Mouse (Mus musculus): ENCODE results near the gene Maneal. TPM values are rescaled to one million over a fixed set of nuclear protein-coding genes. Genes with fewer than 3 reads are reported as not detected.

Gene Maneal
- polyA plus RNA-seq, 1 experiment from 2014 or later, result 0.61 TPM

- no peak overlapping the region for H3K4me2 ChIP-seq (replicated peaks; ENCODE audit: low read depth, low read length)
- ATAC-seq (ENCODE audit: low FRiP score, low TSS enrichment), result no peak
- peaks cover 34% of the 10 kb centered on the region for H3K36me3 ChIP-seq (ENCODE audit: insufficient read depth, low read length)
- H3K9me3 ChIP-seq (ENCODE audit: low read length), result no peaks in the 10 kb centered on the region
- no peak overlapping the region for H3K4me3 ChIP-seq (ENCODE audit: low read length)
- WGBS, result 97% methylated on average over 21 of the region's 21 CpGs
- no peaks in the 10 kb centered on the region for H3K4me1 ChIP-seq (ENCODE audit: insufficient read depth, low read length)
- H3K27ac ChIP-seq (ENCODE audit: low read length), result no peak overlapping the region
- no peak overlapping the region for H3K9ac ChIP-seq (replicated peaks; ENCODE audit: low read length)
- no peaks in the 10 kb centered on the region for H3K27me3 ChIP-seq (ENCODE audit: insufficient read depth, low read length)
Measured at GRCm38 (mm10) chr4:124825371-124825965, 36.5 kb downstream of the Maneal start.

GRCm38 (mm10) chr4:124824967-124825366 is 37.0 kb downstream of the Maneal start:
- Histone ChIP-seq H3K9ac (replicated peaks; ENCODE audit: low read length) (no peak overlapping the region), H3K4me1 (ENCODE audit: insufficient read depth, low read length) (no peaks in the 10 kb centered on the region), H3K27me3 (ENCODE audit: insufficient read depth, low read length) (no peaks in the 10 kb centered on the region), H3K4me2 (replicated peaks; ENCODE audit: low read depth, low read length) (no peak overlapping the region), H3K9me3 (ENCODE audit: low read length) (no peaks in the 10 kb centered on the region), H3K36me3 (ENCODE audit: insufficient read depth, low read length) (peaks cover 32% of the 10 kb centered on the region), H3K27ac (ENCODE audit: low read length) (no peak overlapping the region), H3K4me3 (ENCODE audit: low read length) (no peak overlapping the region)
- WGBS, result 92% methylated on average over 6 of the region's 6 CpGs
- ATAC-seq (ENCODE audit: low FRiP score, low TSS enrichment), result no peak

- 89% methylated on average over 4 of the region's 4 CpGs for WGBS
- Histone ChIP-seq H3K4me3 (ENCODE audit: low read length) (no peak overlapping the region), H3K36me3 (ENCODE audit: insufficient read depth, low read length) (peaks cover 19% of the 10 kb centered on the region), H3K9me3 (ENCODE audit: low read length) (no peaks in the 10 kb centered on the region), H3K27ac (ENCODE audit: low read length) (no peak overlapping the region), H3K4me2 (replicated peaks; ENCODE audit: low read depth, low read length) (no peak overlapping the region), H3K4me1 (ENCODE audit: insufficient read depth, low read length) (peaks cover 9% of the 10 kb centered on the region), H3K9ac (replicated peaks; ENCODE audit: low read length) (no peak overlapping the region), H3K27me3 (ENCODE audit: insufficient read depth, low read length) (no peaks in the 10 kb centered on the region)
- no peak for ATAC-seq (ENCODE audit: low FRiP score, low TSS enrichment)
Measured at GRCm38 (mm10) chr4:124818832-124819231, 43.1 kb downstream of the Maneal start.

GRCm38 (mm10) chr4:124817803-124818202 is 44.2 kb downstream of the Maneal start:
- H3K9me3 ChIP-seq (ENCODE audit: low read length), result no peaks in the 10 kb centered on the region
- ATAC-seq (ENCODE audit: low FRiP score, low TSS enrichment), result peak; percentile 94
- no peak overlapping the region for H3K9ac ChIP-seq (replicated peaks; ENCODE audit: low read length)
- no peak overlapping the region for H3K4me3 ChIP-seq (ENCODE audit: low read length)
- H3K27ac ChIP-seq (ENCODE audit: low read length), result no peak overlapping the region
- H3K4me2 ChIP-seq (replicated peaks; ENCODE audit: low read depth, low read length), result no peak overlapping the region
- no peaks in the 10 kb centered on the region for H3K27me3 ChIP-seq (ENCODE audit: insufficient read depth, low read length)
- H3K36me3 ChIP-seq (ENCODE audit: insufficient read depth, low read length), result peaks cover 14% of the 10 kb centered on the region
- H3K4me1 ChIP-seq (ENCODE audit: insufficient read depth, low read length), result peaks cover 9% of the 10 kb centered on the region
- 23% methylated on average over 6 of the region's 6 CpGs for WGBS

- Histone ChIP-seq H3K27me3 (ENCODE audit: insufficient read depth, low read length) (no peaks in the 10 kb centered on the region), H3K27ac (ENCODE audit: low read length) (no peak overlapping the region), H3K9ac (replicated peaks; ENCODE audit: low read length) (no peak overlapping the region), H3K9me3 (ENCODE audit: low read length) (no peaks in the 10 kb centered on the region), H3K36me3 (ENCODE audit: insufficient read depth, low read length) (peaks cover 13% of the 10 kb centered on the region), H3K4me1 (ENCODE audit: insufficient read depth, low read length) (peaks cover 9% of the 10 kb centered on the region), H3K4me3 (ENCODE audit: low read length) (no peak overlapping the region), H3K4me2 (replicated peaks; ENCODE audit: low read depth, low read length) (no peak overlapping the region)
- WGBS, result 95% methylated on average over 11 of the region's 11 CpGs
- ATAC-seq (ENCODE audit: low FRiP score, low TSS enrichment), result no peak
Measured at GRCm38 (mm10) chr4:124815901-124816300, 46.1 kb downstream of the Maneal start.

- no peak for ATAC-seq (ENCODE audit: low FRiP score, low TSS enrichment)
Measured at GRCm38 (mm10) chr4:124811347-124811975, 50.5 kb downstream of the Maneal start.

GRCm38 (mm10) chr4:124810056-124810455 is 51.9 kb downstream of the Maneal start:
- no peak overlapping the region for H3K4me3 ChIP-seq (ENCODE audit: low read length)
- H3K27ac ChIP-seq (ENCODE audit: low read length), result no peak overlapping the region
- no peaks in the 10 kb centered on the region for H3K4me1 ChIP-seq (ENCODE audit: insufficient read depth, low read length)
- WGBS, result 92% methylated on average over 7 of the region's 7 CpGs
- no peak overlapping the region for H3K9ac ChIP-seq (replicated peaks; ENCODE audit: low read length)
- no peaks in the 10 kb centered on the region for H3K27me3 ChIP-seq (ENCODE audit: insufficient read depth, low read length)
- H3K4me2 ChIP-seq (replicated peaks; ENCODE audit: low read depth, low read length), result no peak overlapping the region
- no peak for ATAC-seq (ENCODE audit: low FRiP score, low TSS enrichment)
- H3K9me3 ChIP-seq (ENCODE audit: low read length), result no peaks in the 10 kb centered on the region
- H3K36me3 ChIP-seq (ENCODE audit: insufficient read depth, low read length), result peaks cover 20% of the 10 kb centered on the region

More at GRCm38 (mm10) chr4:124811347-124811975, 50.5 kb downstream of the Maneal start:
- WGBS, result 74% methylated on average over 9 of the region's 9 CpGs
- no peaks in the 10 kb centered on the region for H3K9me3 ChIP-seq (ENCODE audit: low read length)
- no peaks in the 10 kb centered on the region for H3K4me1 ChIP-seq (ENCODE audit: insufficient read depth, low read length)
- H3K9ac ChIP-seq (replicated peaks; ENCODE audit: low read length), result 0 out of 2 replicates have a peak overlapping the region, but pooled peaks have one; percentile 25
- no peaks in the 10 kb centered on the region for H3K27me3 ChIP-seq (ENCODE audit: insufficient read depth, low read length)
- peaks cover 13% of the 10 kb centered on the region for H3K36me3 ChIP-seq (ENCODE audit: insufficient read depth, low read length)
- no peak overlapping the region for H3K4me3 ChIP-seq (ENCODE audit: low read length)
- no peak overlapping the region for H3K27ac ChIP-seq (ENCODE audit: low read length)
- H3K4me2 ChIP-seq (replicated peaks; ENCODE audit: low read depth, low read length), result no peak overlapping the region

- H3K9me3 ChIP-seq (ENCODE audit: low read length), result no peaks in the 10 kb centered on the region
- whole genome bisulfite sequencing, result 73% methylated on average over 9 of the region's 9 CpGs
- no peaks in the 10 kb centered on the region for H3K27me3 ChIP-seq (ENCODE audit: insufficient read depth, low read length)
- no peak overlapping the region for H3K9ac ChIP-seq (replicated peaks; ENCODE audit: low read length)
- H3K4me2 ChIP-seq (replicated peaks; ENCODE audit: low read depth, low read length), result no peak overlapping the region
- ATAC-seq (ENCODE audit: low FRiP score, low TSS enrichment), result no peak
- no peaks in the 10 kb centered on the region for H3K4me1 ChIP-seq (ENCODE audit: insufficient read depth, low read length)
- H3K4me3 ChIP-seq (ENCODE audit: low read length), result no peak overlapping the region
- peaks cover 26% of the 10 kb centered on the region for H3K36me3 ChIP-seq (ENCODE audit: insufficient read depth, low read length)
- no peak overlapping the region for H3K27ac ChIP-seq (ENCODE audit: low read length)
Measured at GRCm38 (mm10) chr4:124809136-124809883, 52.7 kb downstream of the Maneal start.

GRCm38 (mm10) chr4:124808511-124808910 is 53.5 kb downstream of the Maneal start:
- Histone ChIP-seq H3K36me3 (ENCODE audit: insufficient read depth, low read length) (peaks cover 22% of the 10 kb centered on the region), H3K27ac (ENCODE audit: low read length) (no peak overlapping the region), H3K9me3 (ENCODE audit: low read length) (no peaks in the 10 kb centered on the region), H3K9ac (replicated peaks; ENCODE audit: low read length) (no peak overlapping the region), H3K4me3 (ENCODE audit: low read length) (no peak overlapping the region), H3K4me1 (ENCODE audit: insufficient read depth, low read length) (peaks cover 1% of the 10 kb centered on the region), H3K27me3 (ENCODE audit: insufficient read depth, low read length) (no peaks in the 10 kb centered on the region), H3K4me2 (replicated peaks; ENCODE audit: low read depth, low read length) (no peak overlapping the region)
- ATAC-seq (ENCODE audit: low FRiP score, low TSS enrichment), result no peak
- 77% methylated on average over 5 of the region's 5 CpGs for WGBS
